Mouse (Mus musculus): ENCODE measurements around the gene Olfr1052. TPM values are rescaled to one million over a fixed set of nuclear protein-coding genes. Genes with fewer than 3 reads are reported as not detected.
"Not testable (repeated sequence)": the region's sequence is repeated elsewhere in the genome, so short reads cannot be mapped to it uniquely, and the experiment has no call there.

Gene Olfr1052
- not detected in 2 replicates for polyA plus RNA-seq (2015; fragmentation: Nextera tagmentation; extraction: Ambion mirVana)

DNA sequence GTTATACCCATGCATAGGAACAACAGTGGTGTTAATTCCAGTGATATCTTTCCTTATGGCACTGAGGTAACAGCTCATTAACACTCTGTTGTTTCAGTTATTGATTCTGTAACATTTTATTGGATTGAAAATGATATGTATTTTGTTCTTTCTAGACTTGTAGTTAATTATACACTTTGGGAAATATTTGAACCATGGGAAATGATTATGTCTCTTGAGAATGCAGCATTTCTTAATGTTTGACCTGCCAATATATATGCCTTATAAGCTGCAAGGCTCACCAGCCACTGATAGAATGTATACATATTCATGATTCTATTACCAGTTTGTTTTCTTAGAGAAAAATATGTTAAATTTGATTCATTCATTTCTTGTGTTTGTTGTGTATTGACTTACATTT lies at the start of gene Olfr1052:
Olfr1052 (plus strand) TSS at position 301 of the 400 bp plus-strand sequence.
- H3K27me3 ChIP-seq (replicated peaks), result no peaks in the 10 kb centered on the region
- H3K9me3 ChIP-seq, result no peaks in the 10 kb centered on the region
- no peak within 1 kb of the TSS for H3K4me3 ChIP-seq
- no peak within 1 kb of the TSS for H3K27ac ChIP-seq
- no peaks in the 10 kb centered on the region for H3K4me1 ChIP-seq
- H3K4me2 ChIP-seq, result no peak within 1 kb of the TSS
- H3K9ac ChIP-seq, result no peak within 1 kb of the TSS
- ATAC-seq (replicated peaks), result no peak
- no peaks in the 10 kb centered on the region for H3K36me3 ChIP-seq (replicated peaks)

GRCm38 (mm10) chr2:86258228-86258627 lies 34.0 kb upstream of the Olfr1052 start, which contains the start of gene Olfr1049:
Gene Olfr1049, minus strand, starts transcription at chr2:86258328.
- H3K9me3 ChIP-seq; H3K36me3 ChIP-seq (replicated peaks); H3K4me2 ChIP-seq; H3K4me3 ChIP-seq; ATAC-seq (replicated peaks); H3K4me1 ChIP-seq; H3K27ac ChIP-seq; H3K27me3 ChIP-seq (replicated peaks); H3K9ac ChIP-seq: not testable (repeated sequence)

GRCm38 (mm10) chr2:86278988-86279387 lies 13.3 kb upstream of the Olfr1052 start, which contains the start of gene Olfr1051:
Gene Olfr1051, minus strand, starts transcription at chr2:86279088.
- H3K27ac ChIP-seq; H3K4me3 ChIP-seq; ATAC-seq (replicated peaks); H3K36me3 ChIP-seq (replicated peaks); H3K9me3 ChIP-seq; H3K4me2 ChIP-seq; H3K9ac ChIP-seq; H3K4me1 ChIP-seq; H3K27me3 ChIP-seq (replicated peaks): not testable (repeated sequence)

DNA sequence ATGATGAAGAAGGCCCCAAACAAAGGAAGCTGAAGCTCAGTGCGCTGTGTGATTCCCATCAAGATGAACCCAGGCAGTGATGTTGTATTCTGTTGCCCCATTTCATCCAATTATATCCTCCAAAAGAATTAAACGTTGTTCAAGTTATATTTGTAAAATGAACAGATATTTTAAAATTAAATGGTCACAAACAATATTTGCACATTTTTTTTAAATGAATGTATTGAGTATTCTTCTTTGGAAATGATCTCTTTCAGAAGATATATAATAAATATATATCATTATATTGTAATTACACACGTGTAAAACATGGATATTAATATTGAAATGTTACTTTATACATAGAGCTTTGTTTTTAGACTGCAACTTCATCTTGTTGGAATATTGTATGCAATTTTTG lies 22.9 kb downstream of the Olfr1052 start, which contains the start of gene Olfr1053:
Olfr1053 (minus strand) TSS at position 101 of the 400 bp plus-strand sequence.
- no peaks in the 10 kb centered on the region for H3K9me3 ChIP-seq
- H3K4me2 ChIP-seq, result no peak within 1 kb of the TSS
- no peaks in the 10 kb centered on the region for H3K27me3 ChIP-seq (replicated peaks)
- H3K36me3 ChIP-seq (replicated peaks), result no peaks in the 10 kb centered on the region
- no peak within 1 kb of the TSS for H3K9ac ChIP-seq
- WGBS, result 64% methylated on average over 3 of the region's 3 CpGs
- H3K27ac ChIP-seq, result no peak within 1 kb of the TSS
- H3K4me1 ChIP-seq, result no peaks in the 10 kb centered on the region
- no peak for ATAC-seq (replicated peaks)
- H3K4me3 ChIP-seq, result no peak within 1 kb of the TSS

DNA sequence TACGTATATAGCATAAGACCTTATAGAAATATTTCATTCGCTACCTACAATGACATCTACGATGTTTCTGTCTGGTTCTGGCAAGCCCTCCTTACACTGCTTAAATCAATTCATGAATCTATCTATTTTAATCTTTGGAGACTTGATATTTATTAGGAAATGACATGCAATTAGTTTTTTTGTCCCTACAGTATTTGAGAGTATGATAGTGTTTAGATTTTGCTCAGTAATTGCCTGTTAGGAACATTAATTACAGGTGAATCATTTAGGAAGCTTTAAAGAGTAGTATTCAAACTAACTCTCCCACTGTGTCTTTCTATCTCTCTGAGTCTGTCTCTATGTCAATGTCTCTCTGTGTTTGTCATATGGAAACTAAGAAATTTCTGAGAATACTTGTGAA lies 43.1 kb downstream of the Olfr1052 start, which contains the start of gene Olfr1054:
Olfr1054 (minus strand) TSS at position 101 of the 400 bp plus-strand sequence.
- Histone ChIP-seq H3K36me3 (replicated peaks) (no peaks in the 10 kb centered on the region), H3K4me1 (no peaks in the 10 kb centered on the region), H3K9ac (no peak within 1 kb of the TSS), H3K4me3 (no peak within 1 kb of the TSS), H3K4me2 (no peak within 1 kb of the TSS), H3K27ac (no peak within 1 kb of the TSS), H3K9me3 (no peaks in the 10 kb centered on the region), H3K27me3 (replicated peaks) (no peaks in the 10 kb centered on the region)
- no peak for ATAC-seq (replicated peaks)
- 87% methylated on average over 3 of the region's 3 CpGs for WGBS

Other genes starting within 250 kb of the Olfr1052 start
- not detected in 2 replicates for gene Olfr1034, start 246.6 kb upstream of the Olfr1052 start, polyA plus RNA-seq (2015; fragmentation: Nextera tagmentation; extraction: Ambion mirVana)
- gene Olfr1036, start 218.5 kb upstream of the Olfr1052 start, polyA plus RNA-seq (2015; fragmentation: Nextera tagmentation; extraction: Ambion mirVana), result not detected in 2 replicates
- not detected in 2 replicates for gene Olfr1037, start 205.1 kb upstream of the Olfr1052 start, polyA plus RNA-seq (2015; fragmentation: Nextera tagmentation; extraction: Ambion mirVana)
- not detected in 2 replicates for gene Olfr1039, start 156.5 kb upstream of the Olfr1052 start, polyA plus RNA-seq (2015; fragmentation: Nextera tagmentation; extraction: Ambion mirVana)
- gene Olfr1040, start 145.7 kb upstream of the Olfr1052 start, polyA plus RNA-seq (2015; fragmentation: Nextera tagmentation; extraction: Ambion mirVana), result not detected in 2 replicates
- gene Olfr1042, start 130.6 kb upstream of the Olfr1052 start, polyA plus RNA-seq (2015; fragmentation: Nextera tagmentation; extraction: Ambion mirVana), result not detected in 2 replicates
- gene Olfr1043, start 124.9 kb upstream of the Olfr1052 start, polyA plus RNA-seq (2015; fragmentation: Nextera tagmentation; extraction: Ambion mirVana), result not detected in 2 replicates
- not detected in 2 replicates for gene Olfr1044, start 114.6 kb upstream of the Olfr1052 start, polyA plus RNA-seq (2015; fragmentation: Nextera tagmentation; extraction: Ambion mirVana)
- gene Olfr52, start 106.8 kb upstream of the Olfr1052 start, polyA plus RNA-seq (2015; fragmentation: Nextera tagmentation; extraction: Ambion mirVana), result not detected in 2 replicates
- gene Olfr1045, start 89.4 kb upstream of the Olfr1052 start, polyA plus RNA-seq (2015; fragmentation: Nextera tagmentation; extraction: Ambion mirVana), result not detected in 2 replicates
- not detected in 2 replicates for gene Olfr1046, start 73.1 kb upstream of the Olfr1052 start, polyA plus RNA-seq (2015; fragmentation: Nextera tagmentation; extraction: Ambion mirVana)
- gene Olfr1047, start 61.1 kb upstream of the Olfr1052 start, polyA plus RNA-seq (2015; fragmentation: Nextera tagmentation; extraction: Ambion mirVana), result not detected in 2 replicates
- gene Olfr1048, start 52.2 kb upstream of the Olfr1052 start, polyA plus RNA-seq (2015; fragmentation: Nextera tagmentation; extraction: Ambion mirVana), result not detected in 2 replicates
- not detected in 2 replicates for gene Olfr1049, start 34.1 kb upstream of the Olfr1052 start, polyA plus RNA-seq (2015; fragmentation: Nextera tagmentation; extraction: Ambion mirVana)
- not detected in 2 replicates for gene Olfr1051, start 13.4 kb upstream of the Olfr1052 start, polyA plus RNA-seq (2015; fragmentation: Nextera tagmentation; extraction: Ambion mirVana)
- not detected in 2 replicates for gene Olfr1053, start 22.8 kb downstream of the Olfr1052 start, polyA plus RNA-seq (2015; fragmentation: Nextera tagmentation; extraction: Ambion mirVana)
- not detected in 2 replicates for gene Olfr1054, start 43.0 kb downstream of the Olfr1052 start, polyA plus RNA-seq (2015; fragmentation: Nextera tagmentation; extraction: Ambion mirVana)
- gene Olfr1055, start 57.8 kb downstream of the Olfr1052 start, polyA plus RNA-seq (2015; fragmentation: Nextera tagmentation; extraction: Ambion mirVana), result not detected in 2 replicates
- gene Olfr1056, start 70.0 kb downstream of the Olfr1052 start, polyA plus RNA-seq (2015; fragmentation: Nextera tagmentation; extraction: Ambion mirVana), result not detected in 2 replicates
- not detected in 2 replicates for gene Olfr1057, start 85.9 kb downstream of the Olfr1052 start, polyA plus RNA-seq (2015; fragmentation: Nextera tagmentation; extraction: Ambion mirVana)
- gene Olfr1058, start 96.1 kb downstream of the Olfr1052 start, polyA plus RNA-seq (2015; fragmentation: Nextera tagmentation; extraction: Ambion mirVana), result not detected in 2 replicates
- gene Olfr1061, start 121.6 kb downstream of the Olfr1052 start, polyA plus RNA-seq (2015; fragmentation: Nextera tagmentation; extraction: Ambion mirVana), result not detected in 2 replicates
- not detected in 2 replicates for gene Olfr1062, start 134.3 kb downstream of the Olfr1052 start, polyA plus RNA-seq (2015; fragmentation: Nextera tagmentation; extraction: Ambion mirVana)
- not detected in 2 replicates for gene Olfr1065, start 158.1 kb downstream of the Olfr1052 start, polyA plus RNA-seq (2015; fragmentation: Nextera tagmentation; extraction: Ambion mirVana)
- gene Olfr1066, start 163.8 kb downstream of the Olfr1052 start, polyA plus RNA-seq (2015; fragmentation: Nextera tagmentation; extraction: Ambion mirVana), result not detected in 2 replicates
- gene Olfr228, start 194.9 kb downstream of the Olfr1052 start, polyA plus RNA-seq (2015; fragmentation: Nextera tagmentation; extraction: Ambion mirVana), result not detected in 2 replicates
- not detected in 2 replicates for gene Olfr1076, start 216.0 kb downstream of the Olfr1052 start, polyA plus RNA-seq (2015; fragmentation: Nextera tagmentation; extraction: Ambion mirVana)

Data from midbrain, embryonic 15.5 days (tissue).